Mouse (Mus musculus) spleen, adult 2 months (tissue): ENCODE results near the gene Abcc10. TPM values are rescaled to one million over a fixed set of nuclear protein-coding genes. Genes with fewer than 3 reads are reported as not detected.

Source experiments
- DNase-seq, 2 experiments: peaks; one replicate each; pipeline versions ENCODE4 v3.0.0 to v3.0.0-alpha.2; 2012 to 2021; ENCODE audit warnings: low spot score in 2 of 2, low read depth in 1 of 2
- H3K27ac ChIP-seq: fragments of 200-500 bp; 2 replicates; pipeline ENCODE4 v1.5.1; 2012; ENCODE audit warnings: low read length, inconsistent platforms; ENCODE audit not compliant: insufficient read depth
- H3K27me3 ChIP-seq: fragments of 200-500 bp; 2 replicates; pipeline ENCODE4 v1.6.1; 2012; ENCODE audit warnings: mild to moderate bottlenecking, moderate library complexity, low read length, inconsistent platforms; ENCODE audit not compliant: control insufficient read depth, insufficient read depth
- H3K36me3 ChIP-seq: fragments of 200-500 bp; 2 replicates; pipeline ENCODE4 v1.6.1; 2012; ENCODE audit warnings: mild to moderate bottlenecking, low read length, inconsistent platforms; ENCODE audit not compliant: control insufficient read depth, insufficient read depth
- H3K4me1 ChIP-seq: fragments of 200-500 bp; 2 replicates; pipeline ENCODE4 v1.6.1; 2011; ENCODE audit warnings: inconsistent platforms; ENCODE audit not compliant: control insufficient read depth, insufficient read depth, insufficient read length
- H3K4me3 ChIP-seq: fragments of 200-500 bp; 2 replicates; pipeline ENCODE4 v1.5.1; 2011; ENCODE audit warnings: mild to moderate bottlenecking, inconsistent platforms; ENCODE audit not compliant: insufficient read depth, insufficient read length; ENCODE audit errors: extremely low read depth
- CTCF ChIP-seq: fragments of 200-500 bp; IDR thresholded peaks from 2 replicates; pipeline ENCODE4 v1.5.1; 2011; ENCODE audit warnings: mild to moderate bottlenecking, inconsistent platforms; ENCODE audit not compliant: insufficient read depth, insufficient read length, insufficient replicate concordance; ENCODE audit errors: extremely low read depth
- POLR2A ChIP-seq: fragments of 200-500 bp; IDR thresholded peaks from 2 replicates; pipeline ENCODE4 v1.6.1; 2011; ENCODE audit warnings: low read depth, low read length, inconsistent platforms
- WGBS: fragments of 180-500 bp; shearing (Covaris S2); methylation state at CpG from one replicate; pipeline ENCODE4 v1.1.7; 2018; 5-methylcytosine and 5-hydroxymethylcytosine counted together
- polyA plus RNA-seq: library from polyadenylated mRNA; depleted of rRNA; stranded (reverse); fragments of >200 nt; gene quantifications from 2 replicates; pipeline ENCODE4 v1.2.3, GENCODE M21; 2012

Abcc10 gene
- polyA plus RNA-seq, 1 experiment = 15.4 TPM

- no peaks in the 10 kb centered on the region for H3K4me1 ChIP-seq
- no peak overlapping the region for H3K27ac ChIP-seq
- WGBS = 94% methylated on average over 12 of the region's 12 CpGs
- H3K4me3 ChIP-seq = no peak overlapping the region
- peaks cover 25% of the 10 kb centered on the region for H3K36me3 ChIP-seq
- H3K27me3 ChIP-seq = no peaks in the 10 kb centered on the region
- TF ChIP-seq POLR2A = no peak
- no peak for TF ChIP-seq CTCF
- no peak for DNase-seq
Measured at GRCm38 (mm10) chr17:46265502-46265901, 62.6 kb downstream of the Abcc10 start.

DNA sequence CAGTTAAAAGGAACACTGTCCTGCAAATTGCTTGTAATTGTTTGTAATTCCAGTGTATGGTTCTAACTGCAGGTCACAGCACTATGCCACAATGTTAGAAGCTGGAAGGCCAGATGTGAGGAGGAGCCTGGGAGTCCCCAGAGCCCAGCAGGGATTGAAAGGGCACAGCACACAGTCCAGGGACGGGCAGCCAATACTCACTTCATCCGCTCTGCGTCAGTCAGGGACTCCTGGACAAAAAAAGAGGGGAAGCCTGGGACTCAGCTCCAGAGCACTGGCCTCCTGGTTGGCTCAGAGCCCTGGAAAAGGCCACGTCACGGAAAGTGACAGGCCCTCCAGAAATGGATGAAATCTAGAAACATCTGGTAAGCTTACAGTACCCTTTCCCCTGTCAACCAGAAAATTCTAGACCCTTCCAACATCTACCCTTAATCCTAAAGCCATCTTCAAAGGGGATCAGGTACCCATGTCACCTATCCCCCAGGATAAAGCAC, 65.9 kb downstream of the Abcc10 start:
- H3K36me3 ChIP-seq = peaks cover 44% of the 10 kb centered on the region
- 93% methylated on average over 5 of the region's 5 CpGs for WGBS
- H3K4me3 ChIP-seq = no peak overlapping the region
- DNase-seq = no peak
- no peaks in the 10 kb centered on the region for H3K4me1 ChIP-seq
- TF ChIP-seq CTCF (no peak), POLR2A (no peak)
- no peak overlapping the region for H3K27ac ChIP-seq
- no peaks in the 10 kb centered on the region for H3K27me3 ChIP-seq

DNA sequence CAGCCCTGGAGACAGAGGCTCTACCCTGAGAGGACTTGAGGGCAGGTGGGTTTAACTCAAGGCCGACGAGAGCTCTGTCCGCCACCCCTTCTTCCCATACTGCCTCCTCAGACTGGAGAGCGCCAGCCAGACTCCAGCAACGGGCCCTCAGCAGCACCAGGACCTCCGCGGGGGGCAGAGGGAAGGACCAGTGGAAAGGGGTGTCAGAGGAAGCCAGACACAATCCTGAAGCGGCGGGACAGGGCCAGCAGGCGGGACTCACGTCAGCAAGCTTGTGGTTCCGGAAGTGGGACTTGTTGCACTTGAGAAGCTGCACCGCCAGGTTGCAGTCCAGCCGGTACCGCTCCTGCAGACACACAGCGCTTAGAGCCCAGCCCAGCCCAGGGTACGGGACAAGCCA, 68.5 kb downstream of the Abcc10 start:
- Histone ChIP-seq H3K36me3 (peaks cover 44% of the 10 kb centered on the region), H3K4me1 (no peaks in the 10 kb centered on the region), H3K27me3 (no peaks in the 10 kb centered on the region), H3K4me3 (no peak overlapping the region), H3K27ac (no peak overlapping the region)
- TF ChIP-seq CTCF (no peak), POLR2A (no peak)
- 89% methylated on average over 15 of the region's 17 CpGs for WGBS
- DNase-seq = no peak

DNA sequence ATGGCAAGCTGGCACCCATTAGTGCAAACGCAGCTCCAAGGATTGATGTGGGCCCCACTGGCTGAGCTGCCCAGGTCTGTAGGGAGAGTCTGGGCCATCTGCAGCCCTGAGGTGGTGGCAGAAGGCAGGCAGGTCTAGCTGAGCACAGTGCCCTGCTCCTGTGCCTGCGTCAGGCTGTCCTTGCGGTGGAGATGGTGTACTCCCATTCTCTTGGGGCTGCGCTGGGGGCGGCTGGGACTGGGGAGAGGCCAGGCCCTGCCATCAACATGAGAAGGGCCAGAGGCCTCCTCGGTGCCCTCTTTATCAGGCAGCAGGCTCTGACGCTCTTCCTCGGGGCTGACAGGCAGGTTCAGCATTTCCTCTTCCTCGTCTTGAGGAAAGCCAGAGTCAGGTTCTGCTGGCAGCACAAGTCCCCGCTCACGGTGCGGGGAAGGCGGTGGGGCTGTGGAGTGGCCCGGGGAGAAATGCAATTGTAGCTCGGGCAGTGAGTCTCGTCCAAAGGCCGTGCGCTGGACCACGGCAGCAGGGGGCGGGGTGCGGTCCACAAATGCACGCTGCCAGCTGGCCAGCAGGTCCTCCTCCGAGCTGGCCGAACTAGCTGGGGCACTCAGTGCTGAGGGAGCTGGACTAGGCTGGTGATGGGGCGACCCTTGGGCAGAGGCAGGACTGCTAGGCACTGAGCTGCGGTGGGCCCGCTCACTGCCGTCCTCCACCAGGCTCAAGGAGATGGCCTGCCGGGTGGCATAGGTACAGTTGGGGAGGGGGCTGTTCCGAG, 69.7 kb downstream of the Abcc10 start:
- Histone ChIP-seq H3K27me3 (peaks cover 5% of the 10 kb centered on the region), H3K27ac (no peak overlapping the region), H3K36me3 (peaks cover 40% of the 10 kb centered on the region), H3K4me3 (no peak overlapping the region), H3K4me1 (peaks cover 5% of the 10 kb centered on the region)
- TF ChIP-seq CTCF (no peak), POLR2A (no peak)
- 91% methylated on average over 30 of the region's 30 CpGs for whole genome bisulfite sequencing
- DNase-seq = no peak

DNA sequence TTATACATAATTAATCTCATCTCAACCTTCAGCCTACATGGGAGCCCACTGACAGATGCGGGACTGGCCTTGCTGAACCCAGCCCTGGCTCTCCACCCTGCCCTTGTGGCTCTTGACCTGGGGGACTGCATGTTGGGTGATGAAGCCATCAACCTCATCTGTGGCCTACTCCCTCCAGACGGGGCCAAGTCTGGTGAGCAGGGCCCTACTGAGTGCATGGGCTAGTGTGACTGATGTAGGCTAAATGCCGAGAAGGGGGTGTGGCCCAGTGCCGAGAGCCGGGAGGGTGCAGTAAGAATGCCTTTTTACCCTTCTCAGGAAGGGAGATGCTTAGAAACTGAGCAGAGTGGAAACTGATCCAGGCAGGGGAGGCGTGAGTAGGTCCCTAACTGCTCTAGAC, 73.0 kb downstream of the Abcc10 start:
- Histone ChIP-seq H3K4me1 (peaks cover 7% of the 10 kb centered on the region), H3K36me3 (peaks cover 37% of the 10 kb centered on the region)
- WGBS = 41% methylated on average over 6 of the region's 6 CpGs

GRCm38 (mm10) chr17:46254106-46254505, 74.0 kb downstream of the Abcc10 start:
- Histone ChIP-seq H3K27ac (no peak overlapping the region), H3K36me3 (peaks cover 36% of the 10 kb centered on the region), H3K27me3 (peaks cover 5% of the 10 kb centered on the region), H3K4me3 (peak overlapping the region; percentile 52; the same call in 1 of the 2 replicates), H3K4me1 (peaks cover 8% of the 10 kb centered on the region)
- DNase-seq = peak in 1 of 2 experiments; percentile 29
- TF ChIP-seq POLR2A = no peak
- no peak for TF ChIP-seq CTCF
- 2% methylated on average over 48 of the region's 54 CpGs for WGBS

More for the DNA sequence above, 73.0 kb downstream of the Abcc10 start:
- DNase-seq = no peak
- TF ChIP-seq CTCF (no peak), POLR2A (no peak)
- Histone ChIP-seq H3K27me3 (peaks cover 5% of the 10 kb centered on the region), H3K27ac (no peak overlapping the region), H3K4me3 (no peak overlapping the region)
